Mouse (Mus musculus) spleen, postnatal 36 days (tissue): ENCODE results near the gene Gm9040.
"Not testable (repeated sequence)": the region's sequence is repeated elsewhere in the genome, so short reads cannot be mapped to it uniquely, and the experiment has no call there.

Experiments used
- DNase-seq, 2 experiments: peaks; one replicate each; pipeline ENCODE4 v3.0.0; 2022; ENCODE audit warnings: low spot score in 2 of 2, mixed read lengths in 1 of 2

Gene Gm9040

DNA sequence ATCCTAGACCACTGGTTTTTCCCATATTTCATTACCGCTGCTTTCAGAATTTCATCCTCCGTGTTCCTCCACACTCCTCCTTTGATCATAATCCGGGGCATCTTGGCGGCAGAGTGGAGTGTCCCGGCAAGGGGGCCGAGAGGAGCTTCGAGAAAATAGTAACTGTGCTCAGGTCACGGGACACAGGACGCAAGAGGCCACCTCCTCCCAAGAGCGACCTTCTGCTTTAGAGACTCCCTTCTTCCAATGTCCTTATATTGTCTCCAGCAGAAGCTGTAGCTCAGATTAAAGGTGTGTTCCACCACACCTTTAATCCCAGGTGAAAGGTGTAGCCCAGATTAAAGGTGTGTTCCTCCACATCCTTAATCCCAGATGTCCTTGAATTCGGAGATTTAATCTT lies at the start of gene Gm9040:
Gm9040 (minus strand) TSS at position 101 of the 400 bp plus-strand sequence.
- not testable (repeated sequence) for DNase-seq

DNA sequence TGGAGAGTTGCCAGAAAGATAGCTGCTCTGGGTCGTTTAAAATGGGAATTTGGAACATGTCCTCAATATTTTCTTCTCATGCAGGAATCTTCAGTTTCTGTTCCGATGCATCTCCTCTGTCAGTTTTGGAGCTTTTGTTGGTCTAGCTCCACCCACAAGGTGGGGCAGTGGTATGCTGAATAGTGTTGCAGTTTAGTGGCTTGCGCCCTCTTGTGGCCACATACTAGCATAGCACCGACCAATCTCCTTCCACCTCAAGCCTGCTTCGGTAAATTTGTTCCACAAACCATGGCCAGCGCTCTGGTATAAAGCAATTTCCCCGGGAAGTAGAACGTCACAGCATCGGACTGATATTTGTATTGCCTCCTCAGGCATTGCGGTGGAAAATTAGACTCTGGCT lies 43.7 kb upstream of the Gm9040 start:
- peak; percentile 69 to 80 for DNase-seq

DNA sequence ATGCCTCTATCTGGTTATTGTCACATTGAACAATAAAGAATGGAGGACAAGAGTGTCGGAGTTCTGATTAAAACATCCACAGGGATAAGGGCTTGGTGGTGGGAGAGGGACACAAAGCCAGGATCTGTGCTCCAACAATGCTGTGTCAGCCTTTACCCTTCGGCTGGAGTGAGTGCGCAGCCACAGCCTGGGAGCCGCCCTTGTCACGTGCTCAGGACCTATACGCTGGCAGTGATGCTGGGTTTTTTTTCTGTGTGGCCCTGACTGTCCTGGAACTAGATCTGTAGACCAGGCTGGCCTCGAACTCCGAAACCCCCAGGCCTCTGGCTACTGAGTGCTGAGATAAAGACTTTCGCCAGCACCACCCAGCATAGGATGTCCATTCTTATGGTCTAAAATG lies 42.7 kb upstream of the Gm9040 start:
- no peak for DNase-seq

DNA sequence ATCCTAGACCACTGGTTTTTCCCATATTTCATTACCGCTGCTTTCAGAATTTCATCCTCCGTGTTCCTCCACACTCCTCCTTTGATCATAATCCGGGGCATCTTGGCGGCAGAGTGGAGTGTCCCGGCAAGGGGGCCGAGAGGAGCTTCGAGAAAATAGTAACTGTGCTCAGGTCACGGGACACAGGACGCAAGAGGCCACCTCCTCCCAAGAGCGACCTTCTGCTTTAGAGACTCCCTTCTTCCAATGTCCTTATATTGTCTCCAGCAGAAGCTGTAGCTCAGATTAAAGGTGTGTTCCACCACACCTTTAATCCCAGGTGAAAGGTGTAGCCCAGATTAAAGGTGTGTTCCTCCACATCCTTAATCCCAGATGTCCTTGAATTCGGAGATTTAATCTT lies 27.2 kb upstream of the Gm9040 start, which contains the start of gene Gm9049:
Gm9049 (minus strand) TSS at position 101 of the 400 bp plus-strand sequence.
- not testable (repeated sequence) for DNase-seq

DNA sequence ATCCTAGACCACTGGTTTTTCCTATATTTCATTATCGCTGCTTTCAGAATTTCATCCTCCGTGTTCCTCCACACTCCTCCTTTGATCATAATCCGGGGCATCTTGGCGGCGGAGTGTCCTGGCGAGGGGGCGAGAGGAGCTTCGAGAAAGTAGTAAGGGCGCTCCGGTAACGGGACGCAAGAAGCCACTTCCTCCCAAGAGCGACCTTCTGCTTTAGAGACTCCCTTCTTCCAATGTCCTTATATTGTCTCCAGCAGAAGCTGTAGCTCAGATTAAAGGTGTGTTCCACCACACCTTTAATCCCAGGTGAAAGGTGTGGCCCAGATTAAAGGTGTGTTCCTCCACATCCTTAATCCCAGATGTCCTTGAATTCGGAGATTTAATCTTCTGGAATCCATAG lies 21.8 kb upstream of the Gm9040 start, which contains the start of gene Gm9048:
Gm9048 (minus strand) TSS at position 101 of the 400 bp plus-strand sequence.
- not testable (repeated sequence) for DNase-seq

DNA sequence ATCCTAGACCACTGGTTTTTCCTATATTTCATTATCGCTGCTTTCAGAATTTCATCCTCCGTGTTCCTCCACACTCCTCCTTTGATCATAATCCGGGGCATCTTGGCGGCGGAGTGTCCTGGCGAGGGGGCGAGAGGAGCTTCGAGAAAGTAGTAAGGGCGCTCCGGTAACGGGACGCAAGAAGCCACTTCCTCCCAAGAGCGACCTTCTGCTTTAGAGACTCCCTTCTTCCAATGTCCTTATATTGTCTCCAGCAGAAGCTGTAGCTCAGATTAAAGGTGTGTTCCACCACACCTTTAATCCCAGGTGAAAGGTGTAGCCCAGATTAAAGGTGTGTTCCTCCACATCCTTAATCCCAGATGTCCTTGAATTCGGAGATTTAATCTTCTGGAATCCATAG lies 16.4 kb upstream of the Gm9040 start, which contains the start of gene Gm9046:
Gm9046 (minus strand) TSS at position 101 of the 400 bp plus-strand sequence.
- not testable (repeated sequence) for DNase-seq

DNA sequence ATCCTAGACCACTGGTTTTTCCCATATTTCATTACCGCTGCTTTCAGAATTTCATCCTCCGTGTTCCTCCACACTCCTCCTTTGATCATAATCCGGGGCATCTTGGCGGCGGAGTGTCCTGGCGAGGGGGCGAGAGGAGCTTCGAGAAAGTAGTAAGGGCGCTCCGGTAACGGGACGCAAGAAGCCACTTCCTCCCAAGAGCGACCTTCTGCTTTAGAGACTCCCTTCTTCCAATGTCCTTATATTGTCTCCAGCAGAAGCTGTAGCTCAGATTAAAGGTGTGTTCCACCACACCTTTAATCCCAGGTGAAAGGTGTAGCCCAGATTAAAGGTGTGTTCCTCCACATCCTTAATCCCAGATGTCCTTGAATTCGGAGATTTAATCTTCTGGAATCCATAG lies 11.0 kb upstream of the Gm9040 start, which contains the start of gene Gm9045:
Gm9045 (minus strand) TSS at position 101 of the 400 bp plus-strand sequence.
- not testable (repeated sequence) for DNase-seq

DNA sequence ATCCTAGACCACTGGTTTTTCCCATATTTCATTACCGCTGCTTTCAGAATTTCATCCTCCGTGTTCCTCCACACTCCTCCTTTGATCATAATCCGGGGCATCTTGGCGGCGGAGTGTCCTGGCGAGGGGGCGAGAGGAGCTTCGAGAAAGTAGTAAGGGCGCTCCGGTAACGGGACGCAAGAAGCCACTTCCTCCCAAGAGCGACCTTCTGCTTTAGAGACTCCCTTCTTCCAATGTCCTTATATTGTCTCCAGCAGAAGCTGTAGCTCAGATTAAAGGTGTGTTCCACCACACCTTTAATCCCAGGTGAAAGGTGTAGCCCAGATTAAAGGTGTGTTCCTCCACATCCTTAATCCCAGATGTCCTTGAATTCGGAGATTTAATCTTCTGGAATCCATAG lies 5.5 kb upstream of the Gm9040 start, which contains the start of gene Gm9044:
Gm9044 (minus strand) TSS at position 101 of the 400 bp plus-strand sequence.
- DNase-seq, result not testable (repeated sequence)

DNA sequence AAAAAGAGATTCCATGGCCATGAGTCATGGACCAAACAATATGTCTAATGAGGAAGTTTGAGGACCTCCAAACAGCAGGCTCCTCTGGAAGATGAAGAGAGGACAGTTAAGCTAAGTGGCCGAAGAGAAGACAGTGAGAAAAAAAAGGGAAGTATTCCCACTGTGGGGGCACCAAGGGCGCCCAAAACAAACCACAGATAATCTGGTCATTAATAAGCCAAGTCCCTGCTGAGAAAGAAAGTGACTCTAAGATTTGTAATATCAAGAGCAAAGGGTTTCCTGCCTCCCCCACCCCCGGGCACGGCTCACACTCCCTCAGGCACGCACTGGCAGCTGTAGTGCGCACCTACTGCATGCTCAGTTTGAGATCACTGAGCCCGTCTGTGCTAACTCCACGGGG lies 7.7 kb downstream of the Gm9040 start:
- no peak for DNase-seq

DNA sequence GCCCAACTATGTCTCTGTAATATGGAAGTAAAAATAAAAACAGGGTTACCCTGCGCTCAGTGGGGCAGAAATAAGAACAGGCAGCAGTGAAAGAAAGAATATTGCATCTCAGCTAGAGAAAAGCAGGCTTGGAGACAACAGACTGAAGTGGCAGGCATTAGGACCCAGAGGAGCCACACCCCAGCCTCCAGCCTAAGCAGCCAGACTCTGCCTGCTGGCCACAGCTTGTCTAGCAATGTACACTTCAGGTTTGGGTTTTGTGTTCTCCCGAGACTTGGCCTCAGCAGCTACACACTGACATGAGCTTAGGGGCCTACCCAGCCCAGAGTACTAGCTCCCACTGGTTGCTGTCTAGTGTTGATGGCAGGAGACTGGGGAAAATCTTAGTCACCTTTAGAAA lies 24.6 kb downstream of the Gm9040 start:
- DNase-seq, result not testable (repeated sequence)

DNA sequence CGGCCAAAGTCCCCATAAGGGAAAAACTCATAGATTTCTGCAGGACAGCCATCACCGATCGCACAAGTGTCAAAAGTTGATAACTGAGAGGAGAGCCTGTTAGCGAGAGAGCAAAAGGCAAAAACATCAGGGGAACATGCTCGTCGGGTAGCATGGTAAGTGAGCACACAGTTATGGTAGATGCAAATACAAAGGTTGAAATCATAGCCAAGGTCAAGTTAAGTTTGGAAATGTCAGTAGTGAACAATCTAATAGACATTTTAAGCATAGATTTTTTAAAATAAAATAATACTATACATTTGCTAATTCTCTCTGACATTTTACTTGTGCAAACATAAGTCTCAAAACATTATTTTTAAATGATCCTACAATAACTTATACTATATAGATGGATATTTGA lies 31.8 kb downstream of the Gm9040 start, which contains the start of gene Iltifb:
Iltifb (minus strand) TSS at position 101 of the 400 bp plus-strand sequence.
- no peak for DNase-seq

DNA sequence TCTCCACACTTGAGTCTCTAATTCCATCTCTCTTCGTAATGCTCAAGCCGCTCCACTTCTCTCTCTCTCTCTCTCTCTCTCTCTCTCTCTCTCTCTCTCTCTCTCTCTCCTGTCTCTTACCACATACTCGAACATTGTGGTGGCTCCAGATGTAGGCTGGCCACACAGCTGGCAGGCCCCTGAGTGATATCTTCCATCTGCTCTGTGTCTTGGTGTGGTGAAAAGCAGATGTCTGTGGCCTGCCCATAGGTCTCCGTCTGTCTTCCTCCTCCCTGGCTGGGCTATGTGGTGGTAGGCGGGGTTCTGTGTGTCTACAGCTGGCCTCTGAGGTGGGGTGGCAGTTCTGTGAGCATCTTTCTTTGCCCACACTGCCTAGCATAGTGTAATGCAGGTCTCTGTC lies 43.8 kb downstream of the Gm9040 start:
- DNase-seq, result not testable (repeated sequence)

DNA sequence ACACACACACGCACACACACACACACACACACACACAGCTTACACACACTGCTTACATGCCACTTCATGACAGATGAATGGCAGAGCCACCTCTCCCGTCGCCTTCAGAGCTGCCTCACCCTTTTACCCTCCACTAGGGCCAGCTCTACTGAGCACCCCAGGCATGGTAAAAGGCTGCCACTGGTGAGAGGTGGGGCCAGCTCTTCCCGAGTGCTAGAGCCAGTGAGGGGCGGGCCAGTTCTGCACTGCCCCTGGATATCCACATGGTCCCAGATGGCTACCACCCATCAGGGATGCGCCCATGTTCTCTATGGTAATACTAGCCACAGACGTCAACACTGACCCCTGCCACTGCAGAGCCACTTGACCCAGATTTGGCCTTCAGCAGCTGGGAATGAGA lies 44.2 kb downstream of the Gm9040 start:
- not testable (repeated sequence) for DNase-seq

DNA sequence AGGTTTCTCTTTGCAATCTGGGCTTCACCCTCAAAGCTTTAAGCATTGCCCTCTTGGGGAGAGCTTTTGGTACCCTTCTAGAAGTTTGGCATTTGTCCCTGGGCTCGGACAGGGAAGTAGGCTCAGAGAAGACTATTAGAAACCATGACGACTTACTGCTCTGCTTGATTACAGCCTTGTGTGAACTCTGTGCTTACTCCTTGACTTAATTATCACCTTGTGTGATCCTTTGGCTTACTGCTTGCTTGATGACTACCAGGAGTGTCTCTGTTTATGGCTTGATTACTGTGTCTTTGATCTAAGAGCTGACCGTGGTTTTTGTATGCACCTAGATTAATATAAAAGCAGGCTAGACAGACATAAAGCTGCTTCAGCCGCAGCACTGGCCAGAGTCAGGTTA lies 48.7 kb downstream of the Gm9040 start:
- not testable (repeated sequence) for DNase-seq
